Mouse (Mus musculus) CH12.LX (cell line): ENCODE results near the gene Gm20388.

Source experiments
- E2F4 ChIP-seq: IDR thresholded peaks from 2 replicates; pipeline ENCODE4 v1.6.1; 2011; ENCODE audit warnings: low read depth, low read length, improper control_type of control experiment; ENCODE audit not compliant: insufficient replicate concordance
- MXI1 ChIP-seq: IDR thresholded peaks from 2 replicates; pipeline ENCODE4 v1.6.1; 2011; ENCODE audit warnings: mild to moderate bottlenecking, low read depth, low read length, improper control_type of control experiment
- POLR2A ChIP-seq: IDR thresholded peaks from 2 replicates; pipeline ENCODE4 v1.6.1; 2011; ENCODE audit warnings: low read depth, mild to moderate bottlenecking, improper control_type of control experiment, low read length

DNA sequence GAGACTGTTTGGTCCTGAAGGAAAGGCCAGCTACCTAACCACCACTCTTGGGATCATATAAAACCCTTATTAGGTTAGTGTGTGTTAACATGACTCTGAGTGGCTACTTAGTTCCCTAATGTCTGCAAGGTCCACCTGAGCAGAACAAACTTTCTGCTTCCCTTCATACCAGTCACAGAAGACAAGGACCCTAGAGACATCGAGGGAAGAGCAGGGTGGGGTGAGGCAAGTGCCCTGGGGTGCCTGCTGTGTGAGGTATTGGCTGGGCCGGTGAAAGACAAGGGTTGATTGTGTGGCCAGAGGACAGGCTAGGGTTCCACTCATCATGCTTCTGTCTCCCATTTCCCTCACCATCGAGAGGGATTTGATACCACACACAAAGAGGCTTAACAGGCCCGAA is 847.4 kb downstream of the Gm20388 start:
- no peak for TF ChIP-seq E2F4
- TF ChIP-seq MXI1, result no peak
- no peak for TF ChIP-seq POLR2A
